Mouse (Mus musculus): ENCODE data around the gene Btg4. TPM values are rescaled to one million over a fixed set of nuclear protein-coding genes. Genes with fewer than 3 reads are reported as not detected.
A peak's percentile ranks its signal among the peaks of the same experiment; 100 is the strongest.

Btg4 gene
- polyA plus RNA-seq, 1 experiment from 2014 or later, result not detected

- Histone ChIP-seq H3K36me3 (no peaks in the 10 kb centered on the region), H3K27me3 (no peaks in the 10 kb centered on the region), H3K9ac (no peak overlapping the region), H3K9me3 (no peaks in the 10 kb centered on the region), H3K4me1 (no peaks in the 10 kb centered on the region), H3K27ac (no peak overlapping the region), H3K4me3 (no peak overlapping the region), H3K4me2 (replicated peaks) (no peak overlapping the region)
- WGBS, result 79% methylated on average over 3 of the region's 3 CpGs
- no peak for ATAC-seq (ENCODE audit: insufficient number of reproducible peaks, insufficient read depth, low FRiP score, low TSS enrichment)
Observed at GRCm38 (mm10) chr9:51140711-51141110, 80.0 kb downstream of the Btg4 start.

- Histone ChIP-seq H3K4me1 (peaks cover 11% of the 10 kb centered on the region; the same call in 1 of the 2 replicates), H3K4me3 (no peak overlapping the region), H3K4me2 (replicated peaks) (no peak overlapping the region), H3K36me3 (no peaks in the 10 kb centered on the region), H3K27me3 (no peaks in the 10 kb centered on the region), H3K27ac (no peak overlapping the region), H3K9me3 (no peaks in the 10 kb centered on the region), H3K9ac (no peak overlapping the region)
- no peak for ATAC-seq (ENCODE audit: insufficient number of reproducible peaks, insufficient read depth, low FRiP score, low TSS enrichment)
- WGBS, result 69% methylated on average over 1 of the region's 1 CpGs
Observed at GRCm38 (mm10) chr9:51143437-51143836, 82.7 kb downstream of the Btg4 start.

- 74% methylated on average over 6 of the region's 6 CpGs for WGBS
- H3K9ac ChIP-seq, result no peak overlapping the region
- no peak for ATAC-seq (ENCODE audit: insufficient number of reproducible peaks, insufficient read depth, low FRiP score, low TSS enrichment)
Observed at GRCm38 (mm10) chr9:51144218-51144617, 83.5 kb downstream of the Btg4 start.

GRCm38 (mm10) chr9:51146496-51146895 lies 85.8 kb downstream of the Btg4 start:
- H3K27me3 ChIP-seq, result peaks cover under 1% of the 10 kb centered on the region; the same call in 1 of the 2 replicates
- H3K4me3 ChIP-seq, result no peak overlapping the region
- H3K27ac ChIP-seq, result no peak overlapping the region
- H3K36me3 ChIP-seq, result no peaks in the 10 kb centered on the region
- H3K9ac ChIP-seq, result no peak overlapping the region
- H3K4me1 ChIP-seq, result peaks cover 11% of the 10 kb centered on the region; the same call in 1 of the 2 replicates
- 80% methylated on average over 4 of the region's 4 CpGs for WGBS
- H3K9me3 ChIP-seq, result no peaks in the 10 kb centered on the region
- ATAC-seq (ENCODE audit: insufficient number of reproducible peaks, insufficient read depth, low FRiP score, low TSS enrichment), result no peak
- H3K4me2 ChIP-seq (replicated peaks), result no peak overlapping the region

More at GRCm38 (mm10) chr9:51144218-51144617, 83.5 kb downstream of the Btg4 start:
- Histone ChIP-seq H3K4me2 (replicated peaks) (no peak overlapping the region), H3K27me3 (no peaks in the 10 kb centered on the region), H3K4me3 (no peak overlapping the region), H3K9me3 (no peaks in the 10 kb centered on the region), H3K36me3 (no peaks in the 10 kb centered on the region), H3K27ac (no peak overlapping the region), H3K4me1 (peaks cover 11% of the 10 kb centered on the region; the same call in 1 of the 2 replicates)

- WGBS, result 85% methylated on average over 5 of the region's 5 CpGs
- Histone ChIP-seq H3K27ac (no peak overlapping the region), H3K9ac (no peak overlapping the region), H3K9me3 (no peaks in the 10 kb centered on the region), H3K27me3 (peaks cover 3% of the 10 kb centered on the region; the same call in 1 of the 2 replicates), H3K4me3 (no peak overlapping the region), H3K4me1 (peaks cover 11% of the 10 kb centered on the region; the same call in 1 of the 2 replicates), H3K36me3 (no peaks in the 10 kb centered on the region), H3K4me2 (replicated peaks) (no peak overlapping the region)
- no peak for ATAC-seq (ENCODE audit: insufficient number of reproducible peaks, insufficient read depth, low FRiP score, low TSS enrichment)
Observed at GRCm38 (mm10) chr9:51147294-51147693, 86.6 kb downstream of the Btg4 start.

GRCm38 (mm10) chr9:51152079-51152752 lies 91.5 kb downstream of the Btg4 start:
- 17% methylated on average over 13 of the region's 13 CpGs for WGBS
- Histone ChIP-seq H3K9me3 (no peaks in the 10 kb centered on the region), H3K4me3 (no peak overlapping the region), H3K4me2 (replicated peaks) (peak overlapping the region; percentile 37), H3K27me3 (peaks cover 6% of the 10 kb centered on the region; the same call in 1 of the 2 replicates), H3K4me1 (peaks cover 9% of the 10 kb centered on the region; the same call in 1 of the 2 replicates), H3K9ac (peak overlapping the region; percentile 24; the same call in 1 of the 2 replicates), H3K36me3 (no peaks in the 10 kb centered on the region), H3K27ac (no peak overlapping the region)
- ATAC-seq (ENCODE audit: insufficient number of reproducible peaks, insufficient read depth, low FRiP score, low TSS enrichment), result no peak

GRCm38 (mm10) chr9:51161771-51162388 lies 101.2 kb downstream of the Btg4 start:
- Histone ChIP-seq H3K36me3 (no peaks in the 10 kb centered on the region), H3K4me2 (replicated peaks) (no peak overlapping the region), H3K9ac (no peak overlapping the region), H3K4me1 (no peaks in the 10 kb centered on the region), H3K9me3 (no peaks in the 10 kb centered on the region), H3K27ac (no peak overlapping the region), H3K27me3 (peaks cover 21% of the 10 kb centered on the region), H3K4me3 (no peak overlapping the region)
- ATAC-seq (ENCODE audit: insufficient number of reproducible peaks, insufficient read depth, low FRiP score, low TSS enrichment), result no peak
- 22% methylated on average over 4 of the region's 4 CpGs for WGBS

GRCm38 (mm10) chr9:51163989-51164388 lies 103.3 kb downstream of the Btg4 start:
- Histone ChIP-seq H3K4me1 (0 out of 2 replicates have a peak, but pooled peaks cover 9% of the 10 kb centered on the region), H3K4me3 (no peak overlapping the region), H3K27me3 (peaks cover 19% of the 10 kb centered on the region), H3K27ac (no peak overlapping the region), H3K9ac (no peak overlapping the region), H3K36me3 (no peaks in the 10 kb centered on the region), H3K4me2 (replicated peaks) (no peak overlapping the region), H3K9me3 (no peaks in the 10 kb centered on the region)
- WGBS, result 79% methylated on average over 5 of the region's 5 CpGs
- ATAC-seq (ENCODE audit: insufficient number of reproducible peaks, insufficient read depth, low FRiP score, low TSS enrichment), result no peak

- H3K4me2 ChIP-seq (replicated peaks), result no peak within 1 kb of the TSS
- no peak for ATAC-seq (ENCODE audit: insufficient number of reproducible peaks, insufficient read depth, low FRiP score, low TSS enrichment)
- no peaks in the 10 kb centered on the region for H3K9me3 ChIP-seq
- WGBS, result 52% methylated on average over 6 of the region's 6 CpGs
- H3K27ac ChIP-seq, result no peak within 1 kb of the TSS
- H3K4me3 ChIP-seq, result no peak within 1 kb of the TSS
- 0 out of 2 replicates have a peak, but pooled peaks cover 10% of the 10 kb centered on the region for H3K4me1 ChIP-seq
- no peaks in the 10 kb centered on the region for H3K36me3 ChIP-seq
- H3K9ac ChIP-seq, result no peak within 1 kb of the TSS
- H3K27me3 ChIP-seq, result peaks cover 6% of the 10 kb centered on the region; the same call in 1 of the 2 replicates
Observed at GRCm38 (mm10) chr9:51165312-51166180, 104.8 kb downstream of the Btg4 start, which contains the start of gene Gm32742. Gm32742 (minus strand) TSS chr9:51165517.

- H3K9me3 ChIP-seq, result no peaks in the 10 kb centered on the region
- H3K4me3 ChIP-seq, result no peak overlapping the region
- H3K4me2 ChIP-seq (replicated peaks), result no peak overlapping the region
- no peaks in the 10 kb centered on the region for H3K27me3 ChIP-seq
- H3K36me3 ChIP-seq, result no peaks in the 10 kb centered on the region
- 0 out of 2 replicates have a peak, but pooled peaks cover 10% of the 10 kb centered on the region for H3K4me1 ChIP-seq
- 62% methylated on average over 11 of the region's 11 CpGs for WGBS
- no peak for ATAC-seq (ENCODE audit: insufficient number of reproducible peaks, insufficient read depth, low FRiP score, low TSS enrichment)
- no peak overlapping the region for H3K9ac ChIP-seq
- H3K27ac ChIP-seq, result no peak overlapping the region
Observed at GRCm38 (mm10) chr9:51167954-51168353, 107.3 kb downstream of the Btg4 start.

GRCm38 (mm10) chr9:51168698-51169097 lies 108.0 kb downstream of the Btg4 start:
- no peak overlapping the region for H3K27ac ChIP-seq

More at GRCm38 (mm10) chr9:51168698-51169097, 108.0 kb downstream of the Btg4 start:
- Histone ChIP-seq H3K9ac (no peak overlapping the region), H3K36me3 (no peaks in the 10 kb centered on the region), H3K4me1 (0 out of 2 replicates have a peak, but pooled peaks cover 10% of the 10 kb centered on the region), H3K4me3 (no peak overlapping the region), H3K9me3 (no peaks in the 10 kb centered on the region), H3K27me3 (no peaks in the 10 kb centered on the region), H3K4me2 (replicated peaks) (no peak overlapping the region)
- WGBS, result 57% methylated on average over 5 of the region's 5 CpGs
- ATAC-seq (ENCODE audit: insufficient number of reproducible peaks, insufficient read depth, low FRiP score, low TSS enrichment), result no peak

Measured in embryonic facial prominence, embryonic 12.5 days (tissue).